Mouse (Mus musculus): ENCODE data around the gene Rnf222.

DNA sequence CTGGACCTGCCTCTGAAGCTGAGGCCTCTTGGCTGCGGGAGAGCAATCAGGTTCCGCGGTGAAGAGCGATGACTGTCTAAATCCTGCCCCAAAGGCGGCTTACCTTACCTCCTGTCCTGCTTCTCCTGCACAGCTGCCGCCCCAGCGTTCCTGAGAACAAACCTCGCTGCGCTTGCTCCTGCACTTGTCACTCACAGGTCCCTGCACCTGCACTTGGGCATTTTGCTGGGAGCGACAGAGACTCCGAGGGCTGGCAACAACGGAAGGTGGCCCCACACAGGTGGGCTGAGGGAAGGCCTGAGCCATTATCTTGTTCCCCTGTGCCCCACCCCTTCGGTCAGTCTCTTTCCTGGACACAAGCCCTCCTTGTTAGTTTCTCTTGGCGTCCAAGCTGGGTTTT lies 6.2 kb upstream of the Rnf222 start:
- TF ChIP-seq CTCF (conservative IDR thresholded peaks at IDR 0.05 in 1 of 2, IDR thresholded peaks at IDR 0.05 in 1 of 2; ENCODE audit: low read depth in 2 of 2, low read length in 2 of 2) (no peak), ZC3H11A (IDR thresholded peaks at IDR 0.05; ENCODE audit: low read depth, low read length) (no peak), USF1 (IDR thresholded peaks at IDR 0.05; ENCODE audit: low read depth, low read length) (no peak), EP300 (IDR thresholded peaks at IDR 0.05; ENCODE audit: low read length) (no peak), JUND (conservative IDR thresholded peaks at IDR 0.05; ENCODE audit: low read depth, low read length) (no peak)
